Mouse (Mus musculus) kidney, postnatal 0 days (tissue): ENCODE data around the gene 1500009L16Rik. TPM values are rescaled to one million over a fixed set of nuclear protein-coding genes. Genes with fewer than 3 reads are reported as not detected.

Source experiments
- ATAC-seq: fragments of 200-750 bp; cut with Nextera tagmentation; replicated peaks from 2 replicates; pipeline ENCODE4 v1.8.0; 2017; ENCODE audit warnings: low read depth, moderate number of reproducible peaks, moderate TSS enrichment, moderate library complexity; ENCODE audit not compliant: low FRiP score
- DNase-seq: peaks from one replicate; pipeline ENCODE4 v3.0.0-alpha.2; 2016; ENCODE audit warnings: low spot score
- H3K27ac ChIP-seq: fragments of 300-500 bp; sonication (generic); 2 replicates; pipeline ENCODE4 v1.5.1; 2014; ENCODE audit warnings: mild to moderate bottlenecking
- H3K27me3 ChIP-seq: fragments of 300-500 bp; sonication (generic); 2 replicates; pipeline ENCODE4 v1.6.1; 2014; ENCODE audit warnings: low read length, mixed read lengths; ENCODE audit not compliant: insufficient read depth
- H3K36me3 ChIP-seq: fragments of 300-500 bp; sonication (generic); 2 replicates; pipeline ENCODE4 v1.6.1; 2014; ENCODE audit warnings: low read length, mixed read lengths; ENCODE audit not compliant: insufficient read depth
- H3K4me1 ChIP-seq: fragments of 300-500 bp; sonication (generic); replicated peaks from 2 replicates; pipeline ENCODE4 v1.6.1; 2014; ENCODE audit warnings: antibody characterized with exemption, low read length, mixed read lengths; ENCODE audit not compliant: insufficient read depth
- H3K4me2 ChIP-seq: fragments of 300-500 bp; sonication (generic); 2 replicates; pipeline ENCODE4 v1.6.1; 2014; ENCODE audit warnings: mild to moderate bottlenecking, low read length, moderate library complexity, mixed read lengths
- H3K4me3 ChIP-seq: fragments of 300-500 bp; sonication (generic); replicated peaks from 2 replicates; pipeline ENCODE4 v1.5.1; 2014; ENCODE audit warnings: low read depth, low read length
- H3K9ac ChIP-seq: fragments of 300-500 bp; sonication (generic); 2 replicates; pipeline ENCODE4 v1.6.1; 2014; ENCODE audit warnings: low read depth, low read length
- H3K9me3 ChIP-seq: fragments of 300-500 bp; sonication (generic); replicated peaks from 2 replicates; pipeline ENCODE4 v1.6.1; 2016; ENCODE audit warnings: low read length, inconsistent platforms, mixed read lengths
- CTCF ChIP-seq: IDR thresholded peaks from 2 replicates; pipeline ENCODE4 v1.5.1; 2016; ENCODE audit warnings: antibody characterized with exemption, low read depth, mild to moderate bottlenecking, moderate library complexity
- WGBS: fragments of 180-500 bp; shearing (Covaris S2); extraction: QIAGEN DNeasy Blood & Tissue Kit; methylation state at CpG from one replicate; pipeline ENCODE4 v1.1.7; 2014; 5-methylcytosine and 5-hydroxymethylcytosine counted together
- polyA plus RNA-seq: library from polyadenylated mRNA; unstranded; fragments of >200 nt; fragmentation: Nextera tagmentation; extraction: Ambion mirVana; gene quantifications from 2 replicates; pipeline ENCODE4 v1.2.1, GENCODE M21; 2015

Gene 1500009L16Rik
- polyA plus RNA-seq, 1 experiment from 2014 or later: 32.7 TPM

DNA sequence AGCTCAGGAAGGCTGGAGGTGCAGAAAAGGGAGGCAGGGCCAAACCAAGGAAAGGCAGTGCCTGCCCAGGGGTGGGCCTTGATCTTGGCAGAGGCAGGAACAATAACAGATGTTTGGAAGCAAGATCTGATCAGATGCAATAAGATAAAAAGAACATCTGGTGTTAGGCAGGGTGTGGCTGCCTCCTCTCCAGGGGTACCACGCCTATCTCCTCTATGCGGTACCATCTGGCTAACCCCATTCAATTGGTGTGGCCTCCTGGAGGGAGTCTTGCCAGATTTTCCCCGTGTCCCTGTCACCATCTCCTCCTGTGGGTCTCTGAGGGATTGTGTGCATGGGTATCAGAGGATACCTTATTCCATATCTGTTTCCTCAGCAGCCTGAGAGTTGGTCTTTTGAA lies 12.7 kb upstream of the 1500009L16Rik start:
- DNase-seq (no peak), ATAC-seq (no peak)
- Histone ChIP-seq H3K36me3 (no peaks in the 10 kb centered on the region), H3K4me2 (no peak overlapping the region), H3K4me1 (no peaks in the 10 kb centered on the region), H3K9me3 (no peaks in the 10 kb centered on the region), H3K9ac (no peak overlapping the region), H3K27me3 (no peaks in the 10 kb centered on the region), H3K27ac (no peak overlapping the region), H3K4me3 (no peak overlapping the region)
- no peak for TF ChIP-seq CTCF
- 65% methylated on average over 3 of the region's 3 CpGs for WGBS

DNA sequence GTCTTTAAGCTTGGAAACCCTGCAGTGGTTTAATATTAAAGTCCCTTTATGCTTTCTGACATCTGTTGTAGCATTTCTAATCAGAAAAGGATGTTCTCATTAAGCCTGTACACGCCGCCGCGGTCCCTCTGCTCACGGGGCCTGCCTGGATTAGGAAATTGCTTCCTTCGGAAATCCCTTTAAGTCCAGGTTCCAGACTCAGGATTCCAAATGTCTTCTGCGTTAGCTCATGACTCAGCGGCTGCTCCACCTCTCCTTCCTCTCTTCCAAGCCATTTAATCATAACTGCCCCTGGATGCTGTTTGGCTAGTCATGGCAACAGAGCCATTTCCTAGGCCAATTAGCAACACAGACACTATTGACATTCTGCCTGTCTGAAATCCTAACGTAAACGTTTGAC lies 10.9 kb upstream of the 1500009L16Rik start:
- no peaks in the 10 kb centered on the region for H3K9me3 ChIP-seq
- no peak overlapping the region for H3K4me2 ChIP-seq
- no peaks in the 10 kb centered on the region for H3K27me3 ChIP-seq
- no peak overlapping the region for H3K27ac ChIP-seq
- H3K36me3 ChIP-seq: no peaks in the 10 kb centered on the region
- H3K9ac ChIP-seq: no peak overlapping the region
- H3K4me3 ChIP-seq: no peak overlapping the region
- H3K4me1 ChIP-seq: no peaks in the 10 kb centered on the region
- TF ChIP-seq CTCF: no peak
- no peak for DNase-seq
- ATAC-seq: no peak
- WGBS: 68% methylated on average over 10 of the region's 10 CpGs

DNA sequence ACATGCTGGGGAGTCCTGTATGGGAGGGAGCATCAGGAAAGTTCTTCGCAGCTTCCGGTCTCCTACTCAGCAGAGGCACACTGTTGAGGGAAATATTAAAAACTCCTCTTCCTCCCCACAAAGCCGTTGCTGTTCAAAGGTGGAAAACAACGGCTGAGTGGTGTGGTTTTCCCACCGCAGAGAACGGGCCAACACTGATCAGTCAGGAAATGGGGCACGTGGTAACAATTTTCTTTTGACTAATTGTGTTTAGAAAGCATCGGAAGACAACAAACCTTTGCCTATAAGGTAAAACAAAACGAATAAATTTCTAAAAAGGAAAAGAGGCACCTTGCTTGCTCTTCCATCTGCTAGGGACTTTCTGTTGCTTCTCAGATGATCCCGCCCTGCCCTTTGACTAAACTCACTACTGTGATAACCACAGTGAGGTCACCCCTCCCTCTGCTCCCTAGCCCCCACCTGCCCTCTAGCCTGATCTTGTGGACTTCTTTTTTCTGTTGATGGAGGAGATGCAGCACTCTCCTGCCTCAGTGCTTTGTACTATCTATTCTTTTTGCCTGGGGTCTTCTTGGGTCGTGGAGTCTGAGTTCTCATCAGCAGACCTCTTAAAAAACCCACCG lies 3.7 kb upstream of the 1500009L16Rik start:
- ATAC-seq: no peak
- TF ChIP-seq CTCF: no peak

DNA sequence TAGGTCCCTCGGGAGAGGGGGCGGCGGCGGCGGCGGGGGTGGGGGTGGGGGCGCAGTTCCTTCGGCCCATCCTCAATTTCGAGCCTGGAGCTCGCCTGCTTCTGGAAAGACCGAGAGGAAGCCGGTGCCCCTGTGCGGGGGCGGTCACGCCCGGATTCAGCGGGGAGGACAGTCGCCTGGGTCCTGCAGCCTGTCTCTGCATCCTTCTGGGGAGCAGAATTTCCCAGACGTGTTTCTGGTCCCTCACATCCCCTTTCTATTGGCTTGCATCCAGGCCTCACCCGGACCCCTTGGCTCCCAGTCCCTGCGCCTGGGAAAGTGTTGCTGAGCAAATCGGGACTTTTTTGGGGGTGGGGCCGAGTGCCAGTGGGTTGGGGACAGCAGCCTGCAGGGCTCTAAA lies 390 bp downstream of the 1500009L16Rik start:
- TF ChIP-seq CTCF: no peak
- no peaks in the 10 kb centered on the region for H3K27me3 ChIP-seq
- no peak overlapping the region for H3K27ac ChIP-seq
- DNase-seq (peak; percentile 46), ATAC-seq (peak; percentile 64)
- H3K4me1 ChIP-seq: no peaks in the 10 kb centered on the region
- peak overlapping the region; percentile 88 for H3K4me2 ChIP-seq
- 0% methylated on average over 20 of the region's 23 CpGs for WGBS
- H3K9ac ChIP-seq: peak overlapping the region; percentile 58
- H3K9me3 ChIP-seq: no peaks in the 10 kb centered on the region
- H3K36me3 ChIP-seq: no peaks in the 10 kb centered on the region
- peak overlapping the region; percentile 52 for H3K4me3 ChIP-seq

More for the DNA sequence above, 3.7 kb upstream of the 1500009L16Rik start:
- Histone ChIP-seq H3K9ac (no peak overlapping the region), H3K9me3 (no peaks in the 10 kb centered on the region), H3K4me2 (no peak overlapping the region), H3K4me3 (no peak overlapping the region), H3K4me1 (no peaks in the 10 kb centered on the region), H3K36me3 (no peaks in the 10 kb centered on the region), H3K27ac (no peak overlapping the region), H3K27me3 (no peaks in the 10 kb centered on the region)
- WGBS: 82% methylated on average over 12 of the region's 12 CpGs
- DNase-seq: no peak

GRCm38 (mm10) chr10:83724351-83725059 lies 1.8 kb downstream of the 1500009L16Rik start:
- peak; percentile 54 for TF ChIP-seq CTCF
- Histone ChIP-seq H3K9ac (no peak overlapping the region), H3K36me3 (no peaks in the 10 kb centered on the region), H3K4me3 (no peak overlapping the region), H3K27me3 (no peaks in the 10 kb centered on the region), H3K4me1 (no peaks in the 10 kb centered on the region), H3K27ac (no peak overlapping the region), H3K9me3 (no peaks in the 10 kb centered on the region), H3K4me2 (no peak overlapping the region)
- DNase-seq (no peak), ATAC-seq (no peak)
- 91% methylated on average over 15 of the region's 15 CpGs for WGBS

- Histone ChIP-seq H3K4me1 (no peaks in the 10 kb centered on the region), H3K4me3 (no peak overlapping the region), H3K4me2 (0 out of 2 replicates have a peak overlapping the region, but pooled peaks have one; percentile 17), H3K36me3 (no peaks in the 10 kb centered on the region), H3K9ac (no peak overlapping the region), H3K9me3 (no peaks in the 10 kb centered on the region), H3K27me3 (no peaks in the 10 kb centered on the region), H3K27ac (no peak overlapping the region)
- peak; percentile 50 for DNase-seq
- TF ChIP-seq CTCF: no peak
- WGBS: 62% methylated on average over 11 of the region's 11 CpGs
- no peak for ATAC-seq
Measured at GRCm38 (mm10) chr10:83726164-83726563, 3.5 kb downstream of the 1500009L16Rik start.
